Mouse (Mus musculus): ENCODE results near the gene Msl1. TPM values are rescaled to one million over a fixed set of nuclear protein-coding genes. Genes with fewer than 3 reads are reported as not detected.

Gene Msl1
- polyA plus RNA-seq (2014; fragmentation: Illumina TruSeq; extraction: RNeasy Lipid Tissue Mini Kit (QIAGEN cat#74804); ENCODE audit: low read depth, low replicate concordance) = 95.5 TPM

DNA sequence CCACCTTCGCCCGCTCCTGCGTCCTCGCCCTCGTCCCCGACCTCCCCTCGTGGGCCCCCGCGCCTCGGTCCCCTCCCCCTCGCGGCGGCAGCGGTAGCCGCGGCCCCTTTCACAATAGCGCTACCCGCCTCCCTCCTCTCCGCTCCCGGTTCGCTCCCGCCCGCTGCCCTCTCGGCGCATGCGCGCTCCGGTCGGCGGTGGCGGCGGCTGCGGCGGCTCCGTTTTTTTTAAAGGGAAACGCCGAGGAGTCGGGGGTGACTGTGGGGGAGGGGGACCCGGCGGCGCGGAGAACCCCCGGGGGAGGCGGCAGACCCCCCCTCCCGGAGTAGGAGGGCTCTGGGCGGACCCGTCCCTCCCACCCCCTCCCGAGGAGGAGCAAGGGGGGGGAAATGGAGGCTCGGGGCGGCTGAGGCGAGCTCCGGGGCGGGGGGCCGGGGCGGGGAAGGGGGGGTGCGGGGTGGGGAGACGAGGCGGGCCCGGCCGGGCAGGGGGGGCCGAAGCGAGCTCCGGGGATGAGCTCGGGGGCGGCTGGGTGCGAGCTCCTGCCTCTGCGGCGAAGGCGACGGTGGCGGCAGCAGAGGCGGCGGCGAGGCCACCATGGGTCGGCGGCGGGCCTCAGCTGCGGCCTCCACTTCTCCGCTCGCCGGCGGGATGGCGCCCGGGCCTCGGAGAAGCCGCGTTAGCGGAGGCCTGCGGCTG, at the start of gene Msl1:
TSS of gene Msl1 (plus strand) at position 502 of the 699 bp plus-strand sequence.

DNA sequence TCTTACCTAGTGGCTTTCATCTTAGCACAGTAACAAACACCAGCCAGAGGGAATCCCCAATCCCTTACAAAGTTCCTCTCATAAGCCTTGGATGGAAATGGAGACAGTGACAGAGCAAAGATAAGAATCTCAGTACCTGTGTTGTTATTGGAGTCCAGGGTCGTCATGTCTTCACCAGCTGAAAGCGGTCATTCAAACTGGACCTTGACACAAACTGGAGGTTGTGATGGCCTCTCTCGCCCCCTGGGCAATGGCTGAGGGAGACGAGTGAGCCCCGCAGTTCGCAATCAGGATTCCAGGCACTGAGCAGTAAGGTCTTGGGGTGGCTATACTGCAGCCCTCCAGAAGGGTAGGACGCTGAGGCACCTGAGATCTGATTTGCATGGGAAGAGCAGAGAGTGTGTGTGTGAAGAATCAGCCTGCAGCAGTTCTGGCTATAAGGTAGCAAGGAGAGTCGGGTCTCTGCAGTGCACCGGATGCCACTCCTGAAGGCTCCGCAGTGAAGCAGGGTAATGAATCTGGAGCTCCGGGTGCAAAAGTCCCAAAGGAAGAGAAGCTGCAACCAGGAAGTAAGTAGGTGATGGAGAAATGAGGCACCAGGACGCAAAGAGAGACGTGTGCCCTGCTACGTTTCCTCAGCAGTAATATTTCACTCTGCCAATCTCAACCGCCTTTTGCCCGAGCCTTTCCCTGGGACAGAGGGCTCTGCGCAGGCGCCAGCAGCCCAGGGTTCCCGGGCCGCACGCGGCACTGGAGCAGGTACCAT, 20.6 kb upstream of the Msl1 start, which contains the start of gene Nr1d1:
TSS of gene Nr1d1 (minus strand) at position 752 of the 766 bp plus-strand sequence.

DNA sequence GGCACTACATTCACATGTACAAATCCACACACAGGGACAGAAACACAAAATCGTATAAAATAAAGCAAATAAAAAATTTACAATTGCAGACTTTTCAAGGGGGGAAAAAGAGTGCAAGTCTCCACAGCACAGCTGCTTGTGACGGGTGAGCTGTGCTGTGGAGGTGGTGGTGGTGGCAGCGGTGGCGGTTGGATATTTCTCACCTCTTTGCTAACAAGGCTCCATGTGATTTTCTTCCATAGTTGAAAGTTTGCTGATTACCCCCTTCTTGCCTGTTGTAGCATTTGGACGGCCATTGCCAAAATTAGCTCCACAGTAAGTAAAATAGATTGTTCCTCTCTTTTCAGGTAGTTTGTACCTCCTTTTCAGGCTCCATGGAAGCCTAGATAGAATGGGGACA, 9.3 kb downstream of the Msl1 start, which contains the start of gene Casc3:
TSS of gene Casc3 (plus strand) at position 301 of the 400 bp plus-strand sequence.

DNA sequence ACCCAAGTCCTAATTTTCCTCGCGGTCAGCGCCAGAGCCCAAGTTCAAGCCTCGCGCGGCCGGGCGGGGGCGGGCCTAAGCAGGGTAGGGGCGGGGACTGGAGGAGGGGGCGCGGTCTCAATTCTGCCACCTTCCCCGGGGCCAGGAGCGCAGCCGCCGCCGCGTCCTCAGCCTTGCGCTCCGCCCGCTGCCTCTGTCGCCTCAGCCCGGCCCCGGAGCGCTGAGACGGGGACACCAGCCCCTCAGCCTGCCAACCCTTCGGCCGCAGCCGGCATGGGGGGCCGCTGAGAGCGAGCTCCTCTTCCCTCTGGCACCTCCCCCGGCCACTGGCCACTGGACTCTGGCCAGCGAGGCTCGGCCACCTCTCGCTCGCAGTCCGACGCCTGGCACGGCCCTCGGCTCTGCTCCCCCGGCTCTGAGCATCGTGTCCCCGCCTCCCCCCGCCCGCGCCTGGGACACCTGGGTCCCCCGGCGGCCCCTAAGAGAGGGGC, 41.4 kb downstream of the Msl1 start, which contains the start of gene Rapgefl1:
TSS of gene Rapgefl1 (plus strand) at position 135 of the 491 bp plus-strand sequence.

Other genes starting within 250 kb of the Msl1 start
- 6.2 TPM for gene Ikzf3, start 249.5 kb upstream of the Msl1 start, polyA plus RNA-seq (2014; fragmentation: Illumina TruSeq; extraction: RNeasy Lipid Tissue Mini Kit (QIAGEN cat#74804); ENCODE audit: low read depth, low replicate concordance)
- gene Zpbp2, start 244.4 kb upstream of the Msl1 start, polyA plus RNA-seq (2014; fragmentation: Illumina TruSeq; extraction: RNeasy Lipid Tissue Mini Kit (QIAGEN cat#74804); ENCODE audit: low read depth, low replicate concordance) = 0.91 TPM
- 2.4 TPM for gene Ormdl3, start 208.1 kb upstream of the Msl1 start, polyA plus RNA-seq (2014; fragmentation: Illumina TruSeq; extraction: RNeasy Lipid Tissue Mini Kit (QIAGEN cat#74804); ENCODE audit: low read depth, low replicate concordance)
- gene Lrrc3c, start 197.2 kb upstream of the Msl1 start, polyA plus RNA-seq (2014; fragmentation: Illumina TruSeq; extraction: RNeasy Lipid Tissue Mini Kit (QIAGEN cat#74804); ENCODE audit: low read depth, low replicate concordance) = not detected
- gene Gm12355, start 169.9 kb upstream of the Msl1 start, polyA plus RNA-seq (2014; fragmentation: Illumina TruSeq; extraction: RNeasy Lipid Tissue Mini Kit (QIAGEN cat#74804); ENCODE audit: low read depth, low replicate concordance) = not detected
- not detected for gene Gsdma3, start 169.2 kb upstream of the Msl1 start, polyA plus RNA-seq (2014; fragmentation: Illumina TruSeq; extraction: RNeasy Lipid Tissue Mini Kit (QIAGEN cat#74804); ENCODE audit: low read depth, low replicate concordance)
- not detected for gene Gsdma2, start 148.8 kb upstream of the Msl1 start, polyA plus RNA-seq (2014; fragmentation: Illumina TruSeq; extraction: RNeasy Lipid Tissue Mini Kit (QIAGEN cat#74804); ENCODE audit: low read depth, low replicate concordance)
- 0.60 TPM for gene Gsdma, start 131.2 kb upstream of the Msl1 start, polyA plus RNA-seq (2014; fragmentation: Illumina TruSeq; extraction: RNeasy Lipid Tissue Mini Kit (QIAGEN cat#74804); ENCODE audit: low read depth, low replicate concordance)
- 12.0 TPM for gene Psmd3, start 113.0 kb upstream of the Msl1 start, polyA plus RNA-seq (2014; fragmentation: Illumina TruSeq; extraction: RNeasy Lipid Tissue Mini Kit (QIAGEN cat#74804); ENCODE audit: low read depth, low replicate concordance)
- gene Csf3, start 94.3 kb upstream of the Msl1 start, polyA plus RNA-seq (2014; fragmentation: Illumina TruSeq; extraction: RNeasy Lipid Tissue Mini Kit (QIAGEN cat#74804); ENCODE audit: low read depth, low replicate concordance) = not detected
- gene Med24, start 66.1 kb upstream of the Msl1 start, polyA plus RNA-seq (2014; fragmentation: Illumina TruSeq; extraction: RNeasy Lipid Tissue Mini Kit (QIAGEN cat#74804); ENCODE audit: low read depth, low replicate concordance) = 5.0 TPM
- 5.7 TPM for gene Thra, start 54.9 kb upstream of the Msl1 start, polyA plus RNA-seq (2014; fragmentation: Illumina TruSeq; extraction: RNeasy Lipid Tissue Mini Kit (QIAGEN cat#74804); ENCODE audit: low read depth, low replicate concordance)
- gene Nr1d1, start 20.2 kb upstream of the Msl1 start, polyA plus RNA-seq (2014; fragmentation: Illumina TruSeq; extraction: RNeasy Lipid Tissue Mini Kit (QIAGEN cat#74804); ENCODE audit: low read depth, low replicate concordance) = 3.3 TPM
- 31.6 TPM for gene Casc3, start 9.4 kb downstream of the Msl1 start, polyA plus RNA-seq (2014; fragmentation: Illumina TruSeq; extraction: RNeasy Lipid Tissue Mini Kit (QIAGEN cat#74804); ENCODE audit: low read depth, low replicate concordance)
- 33.8 TPM for gene Rapgefl1, start 41.3 kb downstream of the Msl1 start, polyA plus RNA-seq (2014; fragmentation: Illumina TruSeq; extraction: RNeasy Lipid Tissue Mini Kit (QIAGEN cat#74804); ENCODE audit: low read depth, low replicate concordance)
- gene Wipf2, start 68.1 kb downstream of the Msl1 start, polyA plus RNA-seq (2014; fragmentation: Illumina TruSeq; extraction: RNeasy Lipid Tissue Mini Kit (QIAGEN cat#74804); ENCODE audit: low read depth, low replicate concordance) = 24.1 TPM
- gene Cdc6, start 112.3 kb downstream of the Msl1 start, polyA plus RNA-seq (2014; fragmentation: Illumina TruSeq; extraction: RNeasy Lipid Tissue Mini Kit (QIAGEN cat#74804); ENCODE audit: low read depth, low replicate concordance) = 2.2 TPM
- gene Rara, start 132.3 kb downstream of the Msl1 start, polyA plus RNA-seq (2014; fragmentation: Illumina TruSeq; extraction: RNeasy Lipid Tissue Mini Kit (QIAGEN cat#74804); ENCODE audit: low read depth, low replicate concordance) = 1.3 TPM
- not detected for gene Gjd3, start 187.5 kb downstream of the Msl1 start, polyA plus RNA-seq (2014; fragmentation: Illumina TruSeq; extraction: RNeasy Lipid Tissue Mini Kit (QIAGEN cat#74804); ENCODE audit: low read depth, low replicate concordance)
- gene Top2a, start 228.7 kb downstream of the Msl1 start, polyA plus RNA-seq (2014; fragmentation: Illumina TruSeq; extraction: RNeasy Lipid Tissue Mini Kit (QIAGEN cat#74804); ENCODE audit: low read depth, low replicate concordance) = 66.4 TPM
- 20.5 TPM for gene Igfbp4, start 245.7 kb downstream of the Msl1 start, polyA plus RNA-seq (2014; fragmentation: Illumina TruSeq; extraction: RNeasy Lipid Tissue Mini Kit (QIAGEN cat#74804); ENCODE audit: low read depth, low replicate concordance)

Data from sigmoid colon, adult 10 weeks (tissue).